Mouse (Mus musculus): ENCODE data around the gene Nup43.

GRCm38 (mm10) chr10:7645911-7646310 lies 21.4 kb upstream of the Nup43 start:
- no peak for TF ChIP-seq GATA1 (IDR thresholded peaks at IDR 0.05; ENCODE audit: borderline replicate concordance, low read length)
- TF ChIP-seq POLR2AphosphoS5 (IDR thresholded peaks at IDR 0.05; ENCODE audit: insufficient replicate concordance, low read depth, low read length), result no peak

Measured in G1E (cell line).